8 mouse cellular contexts compared by ENCODE assay signal in the genomic region with DNA sequence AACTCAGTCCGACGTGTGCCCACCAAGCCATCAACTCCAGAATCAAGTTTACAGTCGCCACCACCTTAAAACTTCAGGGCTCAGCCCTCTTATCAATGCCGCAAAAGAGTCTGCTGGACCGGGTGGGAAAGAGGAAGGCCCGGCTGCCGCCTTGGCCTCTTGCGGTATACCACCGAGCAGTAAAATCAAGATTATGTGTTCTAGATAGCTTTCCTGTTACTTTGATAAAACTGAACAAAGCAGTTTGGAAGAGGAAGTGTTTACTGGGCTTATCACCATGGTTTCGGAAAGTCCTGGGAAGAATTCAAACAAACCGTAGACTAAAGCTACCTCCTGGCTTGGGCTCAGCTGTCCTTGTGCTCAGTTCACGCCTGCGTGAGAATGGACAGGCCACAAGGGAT. TPM values are rescaled to one million over a fixed set of nuclear protein-coding genes. Genes with fewer than 3 reads are reported as not detected.
A peak's percentile ranks its signal among the peaks of the same experiment; 100 is the strongest.
DNase-seq lines count a peak whose midpoint lies in the region; ATAC-seq and TF ChIP-seq lines count a peak whose summit lies in the region.

No protein-coding gene starts in this region.

- peak overlapping the region; percentile 86 for H3K27ac ChIP-seq in lung, embryonic 14.5 days (ENCODE audit: low read depth)
- peak overlapping the region; percentile 84 for H3K27ac ChIP-seq in hindbrain, embryonic 10.5 days

- peak overlapping the region; percentile 79 for H3K4me3 ChIP-seq in lung, embryonic 14.5 days (ENCODE audit: low read depth, low read length)
- H3K4me3 ChIP-seq in hindbrain, embryonic 10.5 days = peak overlapping the region; percentile 82
- H3K4me3 ChIP-seq in megakaryocyte, embryonic 14.5 days (replicated peaks) = peak overlapping the region; percentile 93

- 2% methylated on average over 13 of the region's 13 CpGs for WGBS in lung, embryonic 14.5 days
- 2% methylated on average over 13 of the region's 13 CpGs for WGBS in hindbrain, embryonic 10.5 days

- H3K9me3 ChIP-seq in lung, embryonic 14.5 days (ENCODE audit: low read depth, low read length) = no peaks in the 10 kb centered on the region
- no peaks in the 10 kb centered on the region for H3K9me3 ChIP-seq in hindbrain, embryonic 10.5 days
- H3K9me3 ChIP-seq in megakaryocyte, embryonic 14.5 days = no peaks in the 10 kb centered on the region

- no peak for TF ChIP-seq CTCF in lung, embryonic 14.5 days (IDR thresholded peaks at IDR 0.05; ENCODE audit: low read depth)

- DNase-seq in lung, embryonic 14.5 days = no peak
- DNase-seq in lung, postnatal 25 days (ENCODE audit: low spot score) = no peak
- peak; percentile 43 for DNase-seq in c-Kit-positive CD71-negative TER-119-negative erythroid progenitor cells, embryonic 14.5 days (ENCODE audit: low read depth)
- DNase-seq in hindbrain, embryonic 10.5 days (ENCODE audit: low spot score) = no peak
- no peak for DNase-seq in adrenal gland, postnatal 25 days
- DNase-seq in ovary, postnatal 10 days (ENCODE audit: low spot score) = no peak

- no peaks in the 10 kb centered on the region for H3K36me3 ChIP-seq in lung, embryonic 14.5 days (ENCODE audit: insufficient read depth)
- no peaks in the 10 kb centered on the region for H3K36me3 ChIP-seq in hindbrain, embryonic 10.5 days
- H3K36me3 ChIP-seq in megakaryocyte, embryonic 14.5 days (replicated peaks; ENCODE audit: low read length) = peaks cover 7% of the 10 kb centered on the region

- no peak for ATAC-seq in lung, embryonic 14.5 days (ENCODE audit: insufficient read depth)
- ATAC-seq in frontal cortex, adult (ENCODE audit: low TSS enrichment) = no peak

- peak overlapping the region; percentile 72 for H3K9ac ChIP-seq in lung, embryonic 14.5 days

- peak overlapping the region; percentile 76 for H3K4me2 ChIP-seq in lung, embryonic 14.5 days

- H3K4me1 ChIP-seq in lung, embryonic 14.5 days (ENCODE audit: insufficient read depth) = peaks cover 5% of the 10 kb centered on the region; the same call in 1 of the 2 replicates
- H3K4me1 ChIP-seq in hindbrain, embryonic 10.5 days (replicated peaks) = peaks cover 30% of the 10 kb centered on the region
- peaks cover 43% of the 10 kb centered on the region for H3K4me1 ChIP-seq in megakaryocyte, embryonic 14.5 days

- H3K27me3 ChIP-seq in lung, embryonic 14.5 days (ENCODE audit: insufficient read depth, low read length) = no peaks in the 10 kb centered on the region
- no peaks in the 10 kb centered on the region for H3K27me3 ChIP-seq in hindbrain, embryonic 10.5 days (ENCODE audit: insufficient read depth, poor library complexity, severe bottlenecking)
- H3K27me3 ChIP-seq in megakaryocyte, embryonic 14.5 days (replicated peaks) = no peaks in the 10 kb centered on the region

RNA-seq across cellular contexts. Expression of a gene that starts 0.8 kb away (rescaled TPM):
- polyA plus RNA-seq in lung, embryonic 14.5 days (2014; fragmentation: Nextera tagmentation; extraction: Ambion mirVana) = 22.2 and 23.7 TPM in 2 replicates
- 34.4 and 35.8 TPM in 2 replicates for polyA plus RNA-seq in hindbrain, embryonic 10.5 days (2016; fragmentation: Nextera tagmentation; extraction: Ambion mirVana)
- polyA plus RNA-seq in megakaryocyte, embryonic 14.5 days (2012; ENCODE audit: insufficient read depth, low replicate concordance) = 0.89 TPM in 1 of 2 replicates, not detected in the other
- 12.8 and 15.3 TPM in 2 replicates for total RNA-seq in adrenal gland, postnatal 25 days (2021)

RNA-seq across cellular contexts. Expression of a gene that starts 5.4 kb away (rescaled TPM):
- 40.1 and 43.3 TPM in 2 replicates for polyA plus RNA-seq in lung, embryonic 14.5 days (2014; fragmentation: Nextera tagmentation; extraction: Ambion mirVana)
- 55.6 and 57.8 TPM in 2 replicates for polyA plus RNA-seq in hindbrain, embryonic 10.5 days (2016; fragmentation: Nextera tagmentation; extraction: Ambion mirVana)
- polyA plus RNA-seq in megakaryocyte, embryonic 14.5 days (2012; ENCODE audit: insufficient read depth, low replicate concordance) = 2.7 TPM in 1 of 2 replicates, not detected in the other
- total RNA-seq in adrenal gland, postnatal 25 days (2021) = 13.1 and 14.3 TPM in 2 replicates

RNA-seq across cellular contexts. Expression of a gene that starts 31.8 kb away (rescaled TPM):
- polyA plus RNA-seq in lung, embryonic 14.5 days (2014; fragmentation: Nextera tagmentation; extraction: Ambion mirVana) = 46.2 and 50.1 TPM in 2 replicates
- 65.4 and 66.5 TPM in 2 replicates for polyA plus RNA-seq in hindbrain, embryonic 10.5 days (2016; fragmentation: Nextera tagmentation; extraction: Ambion mirVana)
- polyA plus RNA-seq in megakaryocyte, embryonic 14.5 days (2012; ENCODE audit: insufficient read depth, low replicate concordance) = 37.4 and 99.0 TPM in 2 replicates
- total RNA-seq in adrenal gland, postnatal 25 days (2021) = 196 and 217 TPM in 2 replicates

Comparison
In these comparisons a context has a peak if more than half of its experiments do, and no peak if none do; other contexts are left out.
1. RNA of a gene that starts 0.8 kb away (polyA plus RNA-seq): 34.4 to 35.8 TPM in hindbrain, embryonic 10.5 days and 22.2 to 23.7 TPM in lung, embryonic 14.5 days; 0.89 TPM in megakaryocyte, embryonic 14.5 days; every median in the first group is over 10 times any median in the second.
2. RNA of a gene that starts 5.4 kb away (polyA plus RNA-seq): 55.6 to 57.8 TPM in hindbrain, embryonic 10.5 days and 40.1 to 43.3 TPM in lung, embryonic 14.5 days; 2.7 TPM in megakaryocyte, embryonic 14.5 days; every median in the first group is over 10 times any median in the second.
3. Peak in every context shown above with its lines, with median percentiles within 50 percentile points of each other: H3K4me3 ChIP-seq.